Mouse (Mus musculus) spleen, adult 12 weeks (tissue): ENCODE results near the gene Nol8.

ENCODE experiments used
- DNase-seq: peaks from one replicate; pipeline ENCODE4 v3.0.0; 2022; ENCODE audit warnings: low spot score

Gene Nol8

DNA sequence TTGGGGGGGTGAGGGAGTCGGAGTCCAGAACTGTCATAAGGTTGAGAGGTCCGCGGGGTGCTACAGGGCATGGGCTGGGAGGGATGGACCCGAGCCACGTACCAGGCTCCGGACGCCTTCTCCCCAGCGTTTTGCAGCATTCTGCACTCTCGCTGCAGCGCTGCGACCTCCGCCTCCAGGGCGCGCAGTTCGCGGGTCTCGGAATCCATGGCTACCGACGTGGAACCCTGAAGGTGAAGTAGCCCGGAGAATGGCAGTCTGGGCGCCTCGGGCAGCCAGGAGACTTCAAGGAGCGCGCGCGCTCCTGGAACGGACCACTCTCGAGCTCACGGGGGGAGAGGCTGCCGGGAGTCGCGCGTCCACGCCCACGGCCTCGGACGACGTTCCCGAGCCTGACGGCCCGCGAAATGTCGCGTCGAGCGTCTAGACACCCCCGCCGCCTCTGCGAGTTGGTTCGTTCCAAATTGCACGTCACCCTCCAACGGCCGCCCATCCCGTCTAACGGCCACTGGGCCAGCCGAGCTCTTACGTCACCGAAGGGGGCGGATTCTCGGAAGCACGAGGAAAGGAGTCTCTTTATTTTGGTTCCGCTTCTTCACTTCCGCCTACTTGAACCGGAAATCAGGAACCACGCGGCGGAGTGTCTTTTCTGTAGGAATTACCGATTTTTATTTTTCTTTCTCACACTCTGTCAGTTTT lies at the start of gene Nol8, which contains the start of gene Cenpp:
Nol8 (plus strand) TSS at position 598 of the 699 bp plus-strand sequence.
Cenpp (minus strand) TSS at position 305 of the 699 bp plus-strand sequence.
- peak; percentile 99 for DNase-seq

DNA sequence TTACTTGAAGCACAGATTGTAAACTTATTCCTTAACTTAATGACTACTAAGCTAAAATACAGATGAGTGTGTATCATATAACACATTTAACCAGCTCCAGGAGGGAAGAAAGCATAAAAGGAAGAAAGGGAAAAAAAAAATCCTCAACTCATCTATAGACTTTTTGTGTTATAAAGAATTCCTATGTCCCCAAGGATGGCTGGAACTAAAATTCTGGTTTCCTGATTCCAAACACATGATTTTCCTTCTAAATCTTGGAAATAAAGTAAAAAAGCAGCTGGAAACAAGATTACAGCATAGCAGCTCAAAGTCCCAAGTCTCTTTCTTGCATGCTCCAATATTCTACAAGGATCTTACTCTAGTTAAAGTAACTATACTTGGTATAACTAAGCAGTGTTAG lies 49.3 kb upstream of the Nol8 start:
- DNase-seq = no peak

DNA sequence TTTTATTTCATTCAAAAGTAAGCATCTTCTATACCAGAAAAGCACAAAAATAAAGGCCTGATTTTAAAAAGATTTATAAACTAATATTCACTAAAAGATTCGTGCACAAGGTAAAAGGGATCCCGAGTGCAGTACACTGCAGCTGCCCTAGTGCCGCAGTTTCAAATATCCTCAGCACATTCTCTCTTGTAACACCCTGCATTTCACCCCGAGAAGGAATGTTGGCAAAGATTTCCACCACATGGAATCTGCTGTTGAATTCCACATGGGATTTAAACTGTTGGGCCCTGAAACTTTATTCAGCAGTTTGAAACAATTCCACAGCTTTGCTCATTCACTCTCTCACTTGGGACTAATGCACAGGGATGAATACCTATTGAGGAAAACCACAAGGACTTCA lies 45.2 kb upstream of the Nol8 start, which contains the start of gene Ogn:
Ogn (plus strand) TSS at position 333 of the 400 bp plus-strand sequence.
- no peak for DNase-seq

DNA sequence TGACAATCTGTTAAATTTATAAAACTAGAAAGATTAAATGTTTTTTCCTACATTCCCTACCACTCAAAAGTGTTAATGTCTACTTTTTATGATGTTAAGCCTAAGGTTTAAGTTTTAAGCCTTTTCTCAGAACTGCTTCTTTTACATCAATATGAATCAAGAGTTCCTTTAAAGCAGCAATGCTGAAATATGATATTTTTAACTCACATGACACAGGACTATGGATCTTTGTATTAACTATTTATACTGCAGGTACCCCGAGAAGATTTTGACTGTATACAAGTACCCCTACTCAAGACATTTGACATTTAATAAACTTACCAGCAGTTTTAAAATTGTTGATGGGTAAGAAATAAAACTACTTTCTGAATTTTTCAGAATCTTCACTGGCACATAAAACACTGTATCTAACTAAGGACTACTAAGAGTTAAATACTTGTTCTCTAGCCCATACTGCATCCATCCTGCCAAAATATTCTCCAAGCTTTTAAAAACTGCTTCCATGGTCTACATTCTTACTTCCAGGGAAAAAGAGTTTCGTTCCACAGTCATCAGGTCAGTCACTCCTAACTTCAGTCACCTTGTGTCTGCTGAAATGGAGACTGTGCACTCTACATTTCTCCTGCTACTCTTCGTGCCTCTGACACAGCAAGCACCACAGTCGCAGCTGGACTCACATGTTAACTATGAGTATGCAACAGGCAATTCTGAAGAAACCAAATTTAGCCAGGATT lies 44.1 kb upstream of the Nol8 start:
- DNase-seq = no peak

DNA sequence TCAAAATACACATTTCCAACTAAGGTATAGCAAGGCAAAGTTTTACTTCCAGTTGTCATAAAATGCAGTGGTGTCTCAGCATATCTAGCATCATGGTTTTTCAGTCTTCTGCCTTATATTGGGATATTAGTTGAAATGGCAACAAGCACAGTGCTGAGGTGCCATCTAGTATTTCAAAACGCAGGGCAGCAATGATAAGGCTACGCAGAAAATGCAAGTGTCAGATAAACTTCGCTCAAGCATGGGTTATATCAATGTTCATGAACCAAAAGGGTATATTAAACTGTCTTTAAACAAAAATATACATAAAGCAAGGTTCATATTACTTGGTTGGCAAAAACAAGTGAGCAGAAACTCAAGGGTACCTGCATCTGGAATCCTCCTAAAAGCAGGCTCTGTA lies 35.9 kb upstream of the Nol8 start:
- DNase-seq = no peak

DNA sequence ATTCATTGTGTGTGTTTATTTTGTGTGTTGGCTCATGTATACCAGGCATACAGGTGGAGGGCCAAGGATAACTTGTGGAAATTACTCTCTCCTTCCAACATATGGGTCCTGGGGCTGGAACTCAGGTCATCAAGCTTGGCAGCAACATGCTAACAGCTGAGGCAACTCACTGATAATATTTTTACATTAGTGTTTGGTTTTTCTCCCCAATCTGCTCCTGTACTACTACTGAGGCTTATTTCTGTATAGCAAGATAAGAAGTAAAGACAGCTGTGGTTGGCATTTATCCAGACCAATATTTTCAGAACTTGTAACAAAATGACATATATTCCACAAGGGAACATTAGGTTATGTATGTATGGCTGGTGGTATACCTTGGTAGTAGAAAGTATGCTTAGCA lies 34.5 kb upstream of the Nol8 start:
- DNase-seq = no peak

DNA sequence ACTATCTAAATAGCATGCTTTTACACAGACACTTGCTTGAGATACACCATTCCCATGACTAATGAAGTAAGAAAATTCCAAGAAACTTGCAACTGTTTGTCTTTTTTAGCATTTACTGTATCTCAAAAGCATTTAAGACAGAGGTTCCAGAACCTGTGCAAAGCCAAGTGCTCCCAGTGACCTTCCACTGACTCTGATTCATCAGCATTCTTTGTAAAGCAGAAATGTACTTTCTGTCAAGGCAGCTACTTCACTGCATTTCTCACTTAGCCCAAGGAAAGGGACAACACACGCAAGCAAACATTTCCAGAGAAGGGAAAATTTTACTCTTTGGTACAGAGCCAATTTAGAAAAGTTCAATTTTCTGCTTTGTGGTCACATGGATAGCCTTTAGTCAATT lies 29.7 kb upstream of the Nol8 start:
- DNase-seq = no peak

DNA sequence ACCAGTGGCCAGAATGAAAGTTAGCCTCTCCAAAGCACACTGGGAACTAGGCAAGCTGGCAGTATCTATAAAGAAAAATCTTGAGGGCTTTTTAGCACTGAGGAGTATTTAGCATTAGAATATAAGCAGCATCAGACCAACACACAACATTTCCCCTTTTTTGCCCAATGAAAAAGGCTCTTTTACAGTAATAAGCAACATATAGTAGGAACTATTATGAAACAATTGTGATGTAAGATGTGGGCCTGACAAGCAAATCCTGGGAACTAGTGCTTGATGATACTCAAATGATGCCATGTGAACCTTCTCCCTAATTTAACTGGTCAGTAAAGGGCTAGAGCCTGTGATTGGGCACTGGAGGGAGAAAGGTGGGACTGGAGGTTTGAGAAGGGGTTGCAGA lies 24.7 kb upstream of the Nol8 start:
- no peak for DNase-seq

DNA sequence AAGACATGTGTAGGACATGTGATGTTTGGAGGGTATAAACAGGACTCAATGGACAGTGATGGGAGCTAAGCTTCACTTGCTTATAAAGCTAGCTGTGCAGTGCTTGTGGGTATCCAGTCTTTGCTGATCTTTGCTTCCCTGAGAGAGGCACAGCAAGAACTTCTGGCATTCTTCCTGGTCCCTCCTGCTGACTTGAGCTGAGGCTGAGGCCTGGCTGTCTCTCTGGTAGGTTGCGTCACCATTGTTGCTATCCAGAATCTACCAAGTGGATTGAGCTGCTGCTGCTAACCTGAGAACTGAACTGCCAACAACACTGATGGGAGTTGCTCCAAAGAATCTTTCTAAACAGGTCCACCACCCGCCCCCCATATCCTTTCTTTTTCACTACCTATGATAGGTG lies 23.8 kb upstream of the Nol8 start:
- DNase-seq = no peak

DNA sequence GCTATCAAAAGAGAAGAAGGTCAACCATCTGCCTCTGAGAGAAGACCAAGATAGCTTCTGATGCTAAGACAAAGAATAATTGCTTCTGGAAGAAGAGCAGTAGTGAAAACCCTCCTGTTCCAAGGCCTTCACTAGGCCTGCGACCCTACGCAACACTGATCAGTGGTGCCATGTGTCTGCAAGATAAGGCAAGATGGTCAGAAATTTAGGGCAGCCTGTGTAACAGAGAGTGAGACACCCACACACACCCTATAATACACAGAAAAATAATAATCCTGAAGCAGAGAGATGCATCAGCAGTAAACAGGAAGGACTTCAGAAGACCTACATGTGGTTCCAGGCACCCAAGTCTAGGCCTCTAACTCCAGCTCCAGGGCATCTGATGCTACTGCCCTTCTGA lies 12.9 kb upstream of the Nol8 start:
- no peak for DNase-seq

DNA sequence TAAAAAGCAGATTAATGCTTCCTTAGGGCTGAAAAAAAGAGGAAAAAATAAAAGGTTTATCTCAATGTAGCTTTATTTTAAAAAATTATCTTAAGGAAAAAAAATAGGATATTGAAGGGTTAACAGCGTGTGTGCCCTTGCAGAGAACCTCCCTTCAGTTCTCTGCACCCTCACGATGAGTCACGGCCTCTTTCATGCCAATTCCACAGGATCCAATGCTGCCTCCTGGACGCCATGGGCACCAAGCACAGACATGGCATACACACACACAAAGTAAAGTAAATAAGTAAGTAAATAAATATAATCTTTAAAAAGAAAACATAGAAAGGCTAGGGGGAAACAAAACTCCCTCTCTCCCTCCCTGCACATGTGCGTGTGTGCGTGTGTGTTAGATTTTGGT lies 10.2 kb upstream of the Nol8 start:
- DNase-seq = no peak

DNA sequence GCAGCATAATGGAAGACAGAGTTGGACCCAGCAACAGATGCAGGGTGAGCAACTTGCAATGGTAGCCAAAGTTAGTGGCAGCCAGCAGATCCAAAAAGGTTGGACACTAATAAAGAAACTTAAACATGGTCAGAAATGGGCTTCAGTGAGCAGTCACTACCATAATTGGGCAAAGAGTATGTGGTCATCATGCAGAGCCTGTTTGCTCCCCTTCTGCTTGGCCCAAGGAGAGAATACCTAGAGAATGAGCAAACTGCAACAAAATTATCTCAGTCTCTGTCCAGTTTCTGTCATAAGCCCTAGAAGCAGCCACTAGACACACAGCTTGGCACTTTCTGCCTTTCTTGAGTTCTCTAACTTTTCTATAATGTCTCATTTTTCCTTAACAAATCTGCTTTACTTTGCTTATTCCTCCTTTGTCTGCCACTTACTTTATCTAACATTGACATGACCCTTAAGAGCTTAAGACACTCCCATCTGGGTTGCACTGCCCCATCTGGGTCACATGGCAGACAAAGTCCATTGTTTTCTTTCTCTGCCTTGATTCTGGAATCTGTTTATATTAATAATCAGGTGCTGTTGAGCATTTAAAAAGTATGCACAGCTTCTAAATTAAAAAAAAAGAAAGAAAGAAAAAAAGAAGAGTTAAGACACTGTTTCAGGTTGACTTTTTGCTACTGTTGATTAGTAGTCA lies 9.1 kb upstream of the Nol8 start:
- no peak for DNase-seq

DNA sequence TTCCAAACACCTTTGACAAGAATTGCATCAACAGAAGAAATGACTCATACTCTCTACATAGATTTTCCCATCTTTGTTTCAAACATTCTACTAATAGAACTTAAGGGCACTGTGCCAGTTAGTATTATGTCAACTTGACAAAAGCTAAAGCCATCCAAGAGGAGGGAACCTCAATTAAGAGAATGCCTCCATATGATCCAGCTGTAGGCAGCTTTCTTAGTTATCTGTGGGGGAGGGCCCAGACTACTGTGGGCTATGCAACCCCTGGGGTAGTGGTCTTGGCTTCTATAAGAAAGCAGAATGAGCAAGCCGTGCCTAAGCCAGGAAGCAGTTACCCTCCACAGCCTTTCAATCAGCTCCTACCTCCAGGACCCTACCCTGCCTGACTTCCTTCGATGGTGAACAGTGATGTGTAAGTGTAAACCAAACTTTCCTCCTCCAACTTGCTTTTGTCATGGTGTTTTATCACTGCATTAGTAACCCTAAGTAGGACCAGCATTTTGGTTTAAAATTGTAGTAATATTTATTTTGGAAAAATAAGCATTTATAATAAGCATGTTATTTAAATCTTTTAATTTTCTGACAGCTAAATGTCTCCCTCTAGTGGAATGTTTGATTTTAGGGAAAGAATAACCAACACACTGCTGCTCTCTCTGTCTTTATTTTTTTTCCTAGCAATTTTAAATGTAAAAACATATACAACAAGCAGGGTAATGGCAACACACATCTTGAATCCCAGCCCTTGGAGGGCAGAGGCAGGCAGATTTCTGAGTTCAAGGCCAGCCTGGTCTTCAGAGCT lies 7.9 kb upstream of the Nol8 start:
- no peak for DNase-seq

DNA sequence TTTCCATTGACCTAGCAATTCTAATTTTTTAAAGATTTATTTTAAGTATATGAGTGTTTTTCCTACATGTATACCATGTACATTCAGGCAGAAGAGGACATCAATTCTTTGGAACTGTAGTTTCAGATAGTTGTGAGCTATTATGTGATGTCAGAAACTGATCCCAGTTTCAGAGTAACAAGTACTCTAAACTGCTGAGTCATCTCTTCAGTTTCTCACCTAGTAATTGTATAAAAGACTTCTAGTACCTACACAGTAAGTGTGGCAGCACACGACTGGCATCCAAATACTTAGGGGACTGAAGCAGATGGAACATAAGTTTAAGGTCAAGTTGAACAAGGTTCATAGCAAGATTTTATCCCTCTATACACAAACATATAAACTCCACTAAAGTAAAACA lies 6.9 kb upstream of the Nol8 start:
- no peak for DNase-seq

DNA sequence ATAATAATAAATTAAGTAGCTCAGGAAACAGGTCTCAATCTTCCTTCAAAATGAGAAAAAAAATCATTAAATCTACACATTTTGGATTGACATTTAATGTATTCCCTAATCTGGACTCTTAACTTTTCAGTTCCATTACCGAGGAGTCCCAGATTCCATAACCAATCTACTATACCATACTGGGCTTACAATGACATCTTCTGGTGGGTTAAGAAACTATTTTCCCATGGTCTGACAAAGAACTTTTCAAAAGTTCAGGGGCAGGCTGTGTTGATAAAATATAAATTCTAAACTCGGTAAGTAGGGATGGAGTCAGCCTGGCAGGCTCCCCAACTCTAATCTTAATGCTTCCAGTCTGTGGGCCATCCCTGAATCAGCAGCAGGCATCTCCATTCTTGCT lies 1.7 kb upstream of the Nol8 start:
- DNase-seq = no peak

DNA sequence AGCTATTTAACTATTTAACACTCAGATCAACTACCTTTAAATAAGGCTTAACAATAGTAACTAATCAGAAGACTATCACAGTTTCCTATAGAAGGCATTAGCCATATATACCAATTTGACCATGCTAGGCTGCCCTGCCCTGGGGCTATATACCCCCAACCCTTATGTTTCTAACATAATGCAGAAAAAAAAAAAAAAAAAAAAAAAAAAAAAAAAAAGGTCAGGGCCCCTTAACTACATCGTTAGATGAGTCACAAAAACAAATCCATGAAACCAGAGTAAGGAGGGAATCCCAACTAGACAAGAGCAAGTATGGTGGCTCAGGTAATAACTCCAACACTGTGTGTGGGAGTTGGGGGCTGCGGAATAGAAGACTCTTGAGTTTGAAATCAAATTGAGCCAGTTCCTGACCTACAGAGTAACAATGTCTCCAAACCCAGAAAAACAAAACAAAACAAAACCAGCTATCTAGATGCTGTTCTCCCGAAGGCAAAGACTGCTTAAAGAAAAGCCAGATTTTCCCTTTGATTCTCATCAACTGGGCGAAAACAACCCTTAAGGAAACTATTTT lies 1.0 kb upstream of the Nol8 start:
- no peak for DNase-seq

DNA sequence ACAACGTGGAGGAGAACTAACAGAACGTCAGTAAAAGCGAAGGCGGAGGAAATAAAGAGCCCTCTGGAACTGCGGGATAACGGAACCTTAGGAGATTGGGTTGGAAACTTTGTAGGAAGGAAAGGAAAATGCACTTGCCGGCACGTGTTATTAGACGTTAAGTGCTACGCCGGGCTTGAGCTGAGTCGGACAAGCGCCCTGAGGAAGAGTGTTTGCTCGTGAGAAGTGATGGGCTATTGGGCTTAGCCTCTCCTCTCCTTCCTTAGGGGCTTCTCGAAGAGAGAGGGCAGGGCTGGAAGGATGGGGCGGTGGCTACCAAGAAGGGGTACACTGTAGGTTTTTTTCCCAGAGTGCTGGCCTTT lies 283 bp downstream of the Nol8 start:
- no peak for DNase-seq

DNA sequence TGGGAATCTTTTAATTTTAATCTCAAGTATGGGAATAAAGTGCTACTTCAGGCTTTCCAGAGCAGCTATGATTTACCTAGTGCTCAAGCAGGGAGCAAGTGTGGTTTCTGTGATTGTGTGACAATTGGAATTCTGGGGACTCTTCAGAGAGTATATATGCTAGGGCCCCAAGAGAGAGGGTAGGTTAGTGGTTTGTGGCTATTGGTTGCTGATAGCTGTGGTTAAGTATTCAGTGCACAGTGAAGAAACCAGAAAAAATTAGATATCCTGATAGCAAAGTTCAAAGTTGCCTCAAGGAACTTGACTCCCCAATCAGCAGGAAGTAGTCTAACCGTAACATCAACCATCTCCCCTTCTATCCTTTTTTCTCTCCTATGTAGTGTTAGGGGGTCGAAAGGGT lies 24.9 kb downstream of the Nol8 start:
- no peak for DNase-seq

DNA sequence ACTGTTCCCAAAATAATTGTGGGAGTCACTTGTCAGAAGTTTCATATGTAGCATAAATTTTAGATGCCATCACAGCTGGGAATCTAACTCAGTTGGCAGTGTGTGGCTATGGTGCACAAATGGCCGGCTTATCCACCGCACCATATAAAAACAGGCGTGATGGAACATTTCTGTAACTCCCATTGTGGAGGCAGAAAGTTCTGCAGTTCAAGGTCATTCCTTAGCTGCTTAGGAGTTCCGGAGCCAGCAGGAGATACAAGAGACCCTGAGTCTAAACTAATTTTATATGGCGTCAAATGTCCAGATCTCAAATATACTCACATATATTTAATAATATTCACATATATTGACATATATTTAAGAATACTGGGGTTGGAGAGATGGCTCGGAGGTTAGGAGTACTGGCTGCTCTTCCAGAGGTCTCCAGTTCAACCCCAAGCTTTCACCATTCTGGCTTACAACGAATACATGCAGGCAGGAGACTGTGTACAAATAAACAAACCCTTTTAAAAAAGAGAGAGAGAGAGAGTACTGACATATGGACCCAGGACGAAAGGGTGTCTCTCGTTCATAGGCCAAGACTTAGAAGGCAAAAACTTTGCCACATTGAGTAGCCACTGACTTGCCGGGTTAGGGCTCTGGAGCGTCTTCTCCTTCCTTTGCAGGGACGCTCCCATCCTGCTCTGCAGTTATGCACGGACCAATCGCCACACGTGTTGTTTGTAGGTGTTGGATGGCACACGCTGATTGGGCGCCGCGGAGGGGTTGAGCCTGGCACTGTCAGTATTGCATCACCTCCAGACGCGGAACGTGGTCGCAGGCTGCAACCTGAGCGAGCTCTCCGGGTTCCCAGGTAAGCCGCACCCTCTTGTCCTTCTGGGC lies 28.7 kb downstream of the Nol8 start, which contains the start of gene Iars:
Iars (plus strand) TSS at position 750 of the 882 bp plus-strand sequence.
- peak; percentile 98 for DNase-seq

DNA sequence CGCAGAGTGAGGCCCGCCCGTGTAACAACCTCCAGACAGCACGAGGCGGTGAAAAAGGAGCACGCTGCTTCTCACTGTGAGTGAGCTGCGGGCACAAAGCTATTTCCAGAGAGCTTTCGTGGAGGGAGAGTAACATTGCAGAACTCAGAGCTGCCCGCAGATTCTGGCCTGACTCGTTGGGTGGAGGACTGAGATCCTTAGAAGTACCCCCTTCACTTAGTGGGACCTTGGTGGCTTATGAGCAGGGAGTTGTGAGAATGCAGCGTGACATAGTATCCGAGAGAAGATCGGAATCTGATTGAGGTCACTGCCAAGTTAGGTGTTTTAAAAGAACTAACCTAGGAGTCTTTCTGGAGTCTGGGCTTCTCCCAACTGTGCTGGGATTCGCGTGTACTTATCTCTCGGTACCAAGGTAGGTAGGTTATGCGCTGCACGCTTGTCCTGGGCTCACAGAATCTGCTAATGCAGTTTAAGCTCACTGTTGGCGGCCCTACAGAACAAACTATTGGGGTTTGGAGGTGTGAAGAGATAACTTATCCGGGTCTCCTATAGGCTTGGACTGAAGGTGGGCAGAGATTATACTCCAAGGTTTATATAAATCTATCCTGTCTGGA lies 29.5 kb downstream of the Nol8 start:
- DNase-seq = no peak
